Mouse (Mus musculus) olfactory bulb, adult 2 months (tissue): ENCODE data around the gene Srsf4. TPM values are rescaled to one million over a fixed set of nuclear protein-coding genes. Genes with fewer than 3 reads are reported as not detected.

ENCODE experiments used
- H3K27ac ChIP-seq: fragments of 200-500 bp; 2 replicates; pipeline ENCODE4 v1.5.1; 2012; ENCODE audit warnings: low read depth, low read length; ENCODE audit not compliant: insufficient read depth
- H3K4me1 ChIP-seq: fragments of 200-500 bp; 2 replicates; pipeline ENCODE4 v1.6.1; 2012; ENCODE audit warnings: low read length; ENCODE audit not compliant: control insufficient read depth, insufficient read depth
- H3K4me3 ChIP-seq: fragments of 200-500 bp; 2 replicates; pipeline ENCODE4 v1.5.1; 2012; ENCODE audit warnings: mild to moderate bottlenecking, low read depth, low read length, moderate library complexity; ENCODE audit not compliant: insufficient read depth
- CTCF ChIP-seq: fragments of 200-500 bp; IDR thresholded peaks from 2 replicates; pipeline ENCODE4 v1.5.1; 2012; ENCODE audit warnings: low read depth, mild to moderate bottlenecking, low read length, moderate library complexity; ENCODE audit not compliant: insufficient read depth
- POLR2A ChIP-seq: fragments of 200-500 bp; IDR thresholded peaks from 2 replicates; pipeline ENCODE4 v1.6.1; 2012; ENCODE audit warnings: mild to moderate bottlenecking, low read depth, low read length, moderate library complexity; ENCODE audit not compliant: insufficient read depth
- WGBS: fragments of 180-500 bp; shearing (Covaris S2); methylation state at CpG from one replicate; pipeline ENCODE4 v1.1.7; 2018; 5-methylcytosine and 5-hydroxymethylcytosine counted together
- polyA plus RNA-seq: library from polyadenylated mRNA; stranded (reverse); fragments of >200 nt; gene quantifications from 2 replicates; pipeline ENCODE4 v1.2.4, GENCODE M21; 2012; ENCODE audit warnings: low replicate concordance; ENCODE audit not compliant: missing spikeins, insufficient read depth, insufficient read length

Srsf4 gene
- not detected in 2 replicates for polyA plus RNA-seq

- TF ChIP-seq POLR2A (peak; percentile 88), CTCF (no peak)
- under 1% methylated on average over 104 of the region's 116 CpGs for WGBS
- Histone ChIP-seq H3K4me3 (peak within 1 kb of the TSS; percentile 99), H3K27ac (peak within 1 kb of the TSS; percentile 98), H3K4me1 (no peaks in the 10 kb centered on the region)
Observed at GRCm38 (mm10) chr4:131873293-131874168, at the start of gene Srsf4. Gene Srsf4 (plus strand): TSS chr4:131873617.

- no peak overlapping the region for H3K4me3 ChIP-seq
- TF ChIP-seq CTCF, result no peak
- TF ChIP-seq POLR2A, result no peak
- H3K27ac ChIP-seq, result no peak overlapping the region
- 76% methylated on average over 3 of the region's 3 CpGs for WGBS
- peaks cover 14% of the 10 kb centered on the region for H3K4me1 ChIP-seq
Observed at GRCm38 (mm10) chr4:131824939-131825338, 48.5 kb upstream of the Srsf4 start.

DNA sequence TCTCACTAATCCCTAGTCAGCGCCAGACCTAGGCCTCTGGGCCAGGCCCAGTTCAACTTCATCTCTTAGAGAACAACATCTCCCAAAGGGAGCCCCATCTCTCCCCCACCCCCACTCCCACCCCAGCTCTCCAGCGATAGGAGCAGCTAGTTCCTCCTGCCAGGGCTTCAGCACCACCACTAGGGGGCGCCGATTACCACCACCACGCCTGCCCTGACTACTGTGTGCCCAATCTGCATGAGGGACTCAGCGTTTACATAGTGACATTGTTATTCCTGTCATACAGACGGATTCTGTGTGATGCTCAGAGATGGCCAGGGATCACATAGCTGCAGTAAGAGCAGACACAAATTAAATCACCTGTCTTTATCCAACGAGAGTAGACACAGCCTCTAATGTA, 47.6 kb upstream of the Srsf4 start:
- Histone ChIP-seq H3K4me1 (peaks cover 14% of the 10 kb centered on the region), H3K4me3 (no peak overlapping the region), H3K27ac (no peak overlapping the region)
- TF ChIP-seq CTCF, result peak; percentile 26; the same call in 1 of the 2 replicates
- TF ChIP-seq POLR2A, result no peak
- 59% methylated on average over 8 of the region's 8 CpGs for WGBS

GRCm38 (mm10) chr4:131826905-131827304, 46.5 kb upstream of the Srsf4 start:
- no peak overlapping the region for H3K4me3 ChIP-seq
- no peak overlapping the region for H3K27ac ChIP-seq
- WGBS, result 54% methylated on average over 6 of the region's 6 CpGs
- H3K4me1 ChIP-seq, result peaks cover 5% of the 10 kb centered on the region; the same call in 1 of the 2 replicates
- no peak for TF ChIP-seq POLR2A
- no peak for TF ChIP-seq CTCF

DNA sequence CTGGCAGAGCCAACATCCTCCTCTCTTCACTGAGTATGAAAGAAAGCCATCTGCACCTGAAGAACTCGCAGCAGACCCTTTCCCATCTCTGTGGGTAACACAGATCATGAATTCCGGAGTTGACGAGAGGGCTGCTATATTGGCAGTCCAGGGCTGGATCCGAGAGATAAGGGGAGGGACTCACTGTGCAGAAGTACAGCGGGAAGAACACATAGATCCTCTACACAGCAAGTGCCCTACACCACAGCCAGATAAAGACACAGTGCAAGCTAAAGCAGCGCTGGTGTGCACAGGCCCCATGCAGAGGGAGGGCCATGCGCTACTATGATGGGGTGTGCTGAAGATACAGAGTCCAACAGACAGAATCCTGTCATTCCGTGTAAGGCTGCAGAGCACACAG, 44.3 kb upstream of the Srsf4 start:
- TF ChIP-seq CTCF, result no peak
- no peak for TF ChIP-seq POLR2A
- no peak overlapping the region for H3K4me3 ChIP-seq
- no peak overlapping the region for H3K27ac ChIP-seq
- 89% methylated on average over 8 of the region's 8 CpGs for WGBS
- 0 out of 2 replicates have a peak, but pooled peaks cover 2% of the 10 kb centered on the region for H3K4me1 ChIP-seq

- H3K4me1 ChIP-seq, result peaks cover 6% of the 10 kb centered on the region
- H3K4me3 ChIP-seq, result no peak overlapping the region
- TF ChIP-seq CTCF, result no peak
- TF ChIP-seq POLR2A, result no peak
- WGBS, result 82% methylated on average over 5 of the region's 5 CpGs
- H3K27ac ChIP-seq, result no peak overlapping the region
Observed at GRCm38 (mm10) chr4:131831546-131832045, 41.8 kb upstream of the Srsf4 start.

DNA sequence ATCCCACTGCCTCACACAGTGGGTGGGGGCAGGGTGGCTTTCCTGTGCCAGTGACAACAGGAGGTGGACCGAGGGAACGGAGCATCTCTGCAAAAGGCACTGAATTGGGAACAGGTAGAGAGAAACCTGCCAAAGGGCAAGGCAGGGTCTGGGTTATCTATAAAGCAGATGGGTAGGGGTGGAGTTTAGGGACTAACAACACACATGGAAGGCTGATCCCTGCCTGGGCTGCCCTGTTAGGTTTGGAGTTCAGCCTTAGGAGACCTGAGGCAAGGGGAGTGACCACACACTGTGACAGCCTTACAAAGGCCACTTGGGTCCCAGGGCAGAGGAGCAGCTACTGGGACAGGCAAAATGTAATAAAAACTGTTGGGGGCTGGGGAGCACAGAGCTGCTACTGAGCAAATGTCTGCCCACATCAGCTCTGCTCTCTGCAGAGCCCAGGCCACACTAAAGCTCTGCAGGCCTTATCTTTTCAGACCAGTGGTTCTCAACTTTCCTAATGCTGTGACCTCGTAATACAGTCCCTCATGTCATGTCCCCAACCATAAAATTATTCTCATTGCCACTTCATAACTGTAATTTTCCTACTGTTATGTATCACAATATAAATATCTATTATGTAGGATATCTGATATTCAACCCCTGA, 40.5 kb upstream of the Srsf4 start:
- 90% methylated on average over 3 of the region's 3 CpGs for WGBS
- peaks cover 17% of the 10 kb centered on the region for H3K4me1 ChIP-seq
- no peak overlapping the region for H3K27ac ChIP-seq
- TF ChIP-seq CTCF (no peak), POLR2A (no peak)
- H3K4me3 ChIP-seq, result no peak overlapping the region

- Histone ChIP-seq H3K27ac (no peak overlapping the region), H3K4me1 (peaks cover 21% of the 10 kb centered on the region), H3K4me3 (no peak overlapping the region)
- TF ChIP-seq POLR2A (no peak), CTCF (no peak)
- WGBS, result 48% methylated on average over 9 of the region's 9 CpGs
Observed at GRCm38 (mm10) chr4:131833971-131834609, 39.3 kb upstream of the Srsf4 start.

DNA sequence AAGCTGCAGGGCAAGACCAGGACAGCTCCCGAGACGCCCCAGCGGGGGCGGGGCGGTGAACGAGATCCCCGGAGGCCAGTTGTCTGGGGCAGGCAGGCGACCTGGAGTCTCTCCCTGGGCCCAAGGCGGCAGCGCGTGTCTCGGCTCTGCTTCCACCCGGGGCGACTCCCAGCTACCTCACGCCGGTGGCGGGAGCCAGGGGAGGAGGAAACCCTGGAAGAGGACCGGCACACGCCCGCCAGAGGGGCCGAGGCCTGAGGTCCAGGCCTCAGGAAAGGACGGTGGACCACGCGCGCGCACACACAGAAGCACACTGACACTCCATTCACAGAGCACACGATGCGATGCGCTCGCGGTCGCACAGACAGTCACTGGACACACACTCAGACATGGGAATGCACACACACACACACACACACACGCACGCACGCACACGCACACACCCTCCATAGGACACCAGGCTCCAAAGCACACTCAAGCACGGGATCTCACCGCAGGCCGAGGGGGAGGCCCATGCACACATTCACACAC, 37.0 kb upstream of the Srsf4 start:
- H3K4me3 ChIP-seq, result peak overlapping the region; percentile 65
- TF ChIP-seq CTCF, result no peak
- no peak for TF ChIP-seq POLR2A
- H3K4me1 ChIP-seq, result peaks cover 21% of the 10 kb centered on the region
- H3K27ac ChIP-seq, result no peak overlapping the region
- WGBS, result 12% methylated on average over 39 of the region's 39 CpGs
